In genomic region chr3:117147414-117147813, GRCm38 (mm10) we compare ENCODE assay signal across 21 mouse cellular contexts.
DNase-seq lines count a peak whose midpoint lies in the region; ATAC-seq and TF ChIP-seq lines count a peak whose summit lies in the region.
"Had no signal": no experiment of that assay in that cellular context is flagged by ENCODE, and none has a peak within 500 bp of the region (broad histone marks: within the 10 kb centered on the region; RNA-seq: fewer than 3 reads in every experiment).

No protein-coding gene starts in this region.

- no peaks in the 10 kb centered on the region for H3K36me3 ChIP-seq in liver, embryonic 14.5 days (replicated peaks; ENCODE audit: control insufficient read depth, insufficient read depth, low read depth)
- no peaks in the 10 kb centered on the region for H3K36me3 ChIP-seq in stomach, postnatal 0 days (ENCODE audit: control insufficient read depth, insufficient read depth, low read length)
- H3K36me3 ChIP-seq: heart, embryonic 10.5 days; heart, embryonic 15.5 days; hindbrain, embryonic 12.5 days; limb, embryonic 12.5 days; liver, embryonic 12.5 days; midbrain, embryonic 13.5 days had no signal

- no peaks in the 10 kb centered on the region for H3K27me3 ChIP-seq in liver, embryonic 14.5 days (ENCODE audit: control insufficient read depth, insufficient read depth, low read length)
- no peaks in the 10 kb centered on the region for H3K27me3 ChIP-seq in stomach, postnatal 0 days (ENCODE audit: control insufficient read depth, insufficient read depth, low read length)
- H3K27me3 ChIP-seq: heart, embryonic 15.5 days; hindbrain, embryonic 12.5 days; limb, embryonic 12.5 days; liver, embryonic 12.5 days; megakaryocyte, embryonic 14.5 days; midbrain, embryonic 13.5 days had no signal

- no peak overlapping the region for H3K4me3 ChIP-seq in gastrocnemius, adult 2 months
- H3K4me3 ChIP-seq in liver, embryonic 14.5 days (ENCODE audit: insufficient read depth in 1 of 2, low read depth in 2 of 2, low read length in 2 of 2), result no peak overlapping the region
- H3K4me3 ChIP-seq in stomach, postnatal 0 days (ENCODE audit: low read depth, low read length), result no peak overlapping the region
- H3K4me3 ChIP-seq: erythroblast, embryonic 14.5 days; heart, embryonic 10.5 days; heart, embryonic 15.5 days; hindbrain, embryonic 12.5 days; limb, embryonic 12.5 days; liver, embryonic 12.5 days; megakaryocyte, embryonic 14.5 days; midbrain, embryonic 13.5 days had no signal

- WGBS in liver, embryonic 14.5 days (ENCODE audit: insufficient replicate concordance), result 55% methylated on average over 2 of the region's 2 CpGs
- WGBS in stomach, postnatal 0 days, result 92% methylated on average over 2 of the region's 2 CpGs

- intact Hi-C loops in gastrocnemius, adult 2 months (cut with DNase I), result no loop called here

- no peak overlapping the region for H3K4me2 ChIP-seq in liver, embryonic 14.5 days (ENCODE audit: low read depth)
- no peak overlapping the region for H3K4me2 ChIP-seq in stomach, postnatal 0 days (replicated peaks; ENCODE audit: low read depth)
- H3K4me2 ChIP-seq: heart, embryonic 15.5 days; hindbrain, embryonic 12.5 days; limb, embryonic 12.5 days; liver, embryonic 12.5 days; midbrain, embryonic 13.5 days had no signal

- TF ChIP-seq CTCF in gastrocnemius, adult 2 months (IDR thresholded peaks at IDR 0.05), result peak; percentile 9; the same call in 1 of the 2 replicates
- 0 out of 2 replicates have a peak, but pooled peaks have one; percentile 23 for TF ChIP-seq CTCF in liver, embryonic 14.5 days (IDR thresholded peaks at IDR 0.05; ENCODE audit: low read depth)
- peak; percentile 17; the same call in 1 of the 2 replicates for TF ChIP-seq CTCF in stomach, postnatal 0 days (IDR thresholded peaks at IDR 0.05; ENCODE audit: low read depth)

- TF ChIP-seq EP300 in liver, embryonic 14.5 days (IDR thresholded peaks at IDR 0.05; ENCODE audit: low read depth), result no peak
- no peak for TF ChIP-seq EP300 in stomach, postnatal 0 days (optimal IDR thresholded peaks at IDR 0.05)

- H3K4me1 ChIP-seq in liver, embryonic 14.5 days (replicated peaks; ENCODE audit: control insufficient read depth in 2 of 2, insufficient read depth in 2 of 2, low read length in 1 of 2), result no peaks in the 10 kb centered on the region
- H3K4me1 ChIP-seq in stomach, postnatal 0 days (replicated peaks; ENCODE audit: control insufficient read depth, insufficient read depth), result no peaks in the 10 kb centered on the region
- H3K4me1 ChIP-seq: heart, embryonic 15.5 days; hindbrain, embryonic 12.5 days; limb, embryonic 12.5 days; liver, embryonic 12.5 days; megakaryocyte, embryonic 14.5 days; midbrain, embryonic 13.5 days had no signal

- no peak overlapping the region for H3K27ac ChIP-seq in gastrocnemius, adult 2 months
- H3K27ac ChIP-seq in liver, embryonic 14.5 days, result no peak overlapping the region
- H3K27ac ChIP-seq in stomach, postnatal 0 days (replicated peaks), result no peak overlapping the region
- H3K27ac ChIP-seq: heart, embryonic 10.5 days; heart, embryonic 15.5 days; hindbrain, embryonic 12.5 days; limb, embryonic 12.5 days; liver, embryonic 12.5 days; midbrain, embryonic 13.5 days had no signal

- H3K9me3 ChIP-seq in liver, embryonic 14.5 days (ENCODE audit: control insufficient read depth, low read length), result no peaks in the 10 kb centered on the region
- H3K9me3 ChIP-seq in stomach, postnatal 0 days (ENCODE audit: control insufficient read depth, low read length), result no peaks in the 10 kb centered on the region
- H3K9me3 ChIP-seq: heart, embryonic 10.5 days; heart, embryonic 15.5 days; hindbrain, embryonic 12.5 days; limb, embryonic 12.5 days; midbrain, embryonic 13.5 days had no signal

- no peak overlapping the region for H3K9ac ChIP-seq in liver, embryonic 14.5 days (replicated peaks)
- H3K9ac ChIP-seq in stomach, postnatal 0 days (ENCODE audit: low read length), result no peak overlapping the region
- H3K9ac ChIP-seq: heart, embryonic 15.5 days; hindbrain, embryonic 12.5 days; limb, embryonic 12.5 days; liver, embryonic 12.5 days; midbrain, embryonic 13.5 days had no signal

- no peak for DNase-seq in gastrocnemius, adult 2 months
- DNase-seq in gastrocnemius, postnatal 25 days, result no peak
- DNase-seq in liver, embryonic 14.5 days (ENCODE audit: low read depth in 3 of 3, low spot score in 3 of 3), result no peak
- no peak for DNase-seq in liver
- DNase-seq in thymus, postnatal 14 days, result peak; percentile 5
- no peak for DNase-seq in thymus, postnatal 36 days
- DNase-seq in stomach, postnatal 0 days (ENCODE audit: low spot score), result no peak
- DNase-seq in urinary bladder, postnatal 25 days (ENCODE audit: low spot score), result no peak
- DNase-seq: adrenal gland, postnatal 14 days; cerebellum, adult 11-12 months; lung, postnatal 4 days had no signal

- no peak for ATAC-seq in liver, embryonic 14.5 days (ENCODE audit: insufficient read depth)
- ATAC-seq in stomach, postnatal 0 days (ENCODE audit: low FRiP score, low TSS enrichment), result no peak
- ATAC-seq: forebrain, embryonic 16.5 days; intestine, postnatal 0 days; liver, embryonic 12.5 days; midbrain, embryonic 13.5 days had no signal
